Comparison of ENCODE assay signal across 9 mouse cellular contexts in genomic region chr8:119666219-119666951, GRCm38 (mm10). TPM values are rescaled to one million over a fixed set of nuclear protein-coding genes. Genes with fewer than 3 reads are reported as not detected.
DNase-seq lines count a peak whose midpoint lies in the region; ATAC-seq and TF ChIP-seq lines count a peak whose summit lies in the region.
"Had no signal": no experiment of that assay in that cellular context is flagged by ENCODE, and none has a peak within 500 bp of the region (broad histone marks: within the 10 kb centered on the region; RNA-seq: fewer than 3 reads in every experiment).

Gene Wfdc1 (plus strand): TSS chr8:119666365.

- no peaks in the 10 kb centered on the region for H3K27me3 ChIP-seq in heart, postnatal 0 days (ENCODE audit: control insufficient read depth, insufficient read depth, low read length)

- peak within 1 kb of the TSS; percentile 82 for H3K27ac ChIP-seq in heart, postnatal 0 days (ENCODE audit: low read depth)
- H3K27ac ChIP-seq: liver, embryonic 15.5 days had no signal

- peak within 1 kb of the TSS; percentile 47 for H3K9ac ChIP-seq in heart, postnatal 0 days (replicated peaks; ENCODE audit: low read depth, low read length)
- H3K9ac ChIP-seq: liver, embryonic 15.5 days had no signal

- H3K4me3 ChIP-seq in heart, postnatal 0 days (ENCODE audit: low read depth, low read length): peak within 1 kb of the TSS; percentile 33
- H3K4me3 ChIP-seq: liver, embryonic 15.5 days had no signal

- H3K4me1 ChIP-seq in heart, postnatal 0 days (ENCODE audit: control insufficient read depth, insufficient read depth): peaks cover 29% of the 10 kb centered on the region

- TF ChIP-seq EP300 in heart, postnatal 0 days (IDR thresholded peaks at IDR 0.05; ENCODE audit: low read depth): no peak

- peak within 1 kb of the TSS; percentile 57 for H3K4me2 ChIP-seq in heart, postnatal 0 days (ENCODE audit: low read depth, low read length)
- H3K4me2 ChIP-seq: liver, embryonic 15.5 days had no signal

- no peaks in the 10 kb centered on the region for H3K36me3 ChIP-seq in heart, postnatal 0 days (replicated peaks; ENCODE audit: control insufficient read depth, insufficient read depth, low read length)
- H3K36me3 ChIP-seq: liver, embryonic 15.5 days had no signal

- H3K9me3 ChIP-seq in heart, postnatal 0 days (replicated peaks; ENCODE audit: control insufficient read depth, low read length): no peaks in the 10 kb centered on the region
- H3K9me3 ChIP-seq: liver, embryonic 15.5 days had no signal

- no peak for TF ChIP-seq CTCF in heart, postnatal 0 days (IDR thresholded peaks at IDR 0.05; ENCODE audit: low read depth)

- 16% methylated on average over 14 of the region's 14 CpGs for WGBS in heart, postnatal 0 days

- ATAC-seq in heart, postnatal 0 days (ENCODE audit: insufficient read depth, low read depth): peak; percentile 31
- ATAC-seq in CD4-positive, CD25-positive, alpha-beta regulatory T cell, adult 4 months: no peak

- DNase-seq in frontal cortex, adult 2 months (ENCODE audit: extremely low spot score in 1 of 2, low spot score in 1 of 2): no peak
- DNase-seq in frontal cortex, postnatal 36 days (ENCODE audit: low spot score in 2 of 2): no peak
- no peak for DNase-seq in adrenal gland, postnatal 4 days (ENCODE audit: low spot score in 2 of 2)
- peak; percentile 45 for DNase-seq in heart, postnatal 0 days (ENCODE audit: low spot score)
- DNase-seq in lung, postnatal 36 days: peak; percentile 53
- no peak for DNase-seq in layer of hippocampus, adult 11-12 months (ENCODE audit: low spot score)
- DNase-seq in cerebellum, adult 8-10 months: no peak

RNA-seq across cellular contexts. Expression of gene Wfdc1, which starts in this region (rescaled TPM):
- 18.2 and 24.3 TPM in 2 replicates for polyA plus RNA-seq in frontal cortex, adult 2 months (2012; rRNA removed)
- total RNA-seq in adrenal gland, postnatal 4 days (2021): 10 to 100 TPM; 19.7 to 26.9 TPM
- 44.1 and 55.0 TPM in 2 replicates for total RNA-seq in heart, postnatal 0 days (2014; rRNA removed; ENCODE audit: low replicate concordance)
- 21.0 and 22.4 TPM in 2 replicates for polyA plus RNA-seq in heart, postnatal 0 days (2015; fragmentation: Nextera tagmentation; extraction: Ambion mirVana)
- polyA plus RNA-seq in CD4-positive, CD25-positive, alpha-beta regulatory T cell, adult 4 months (2017; shearing (Covaris generic)): not detected

Comparison
In these comparisons a context has a peak if more than half of its experiments do, and no peak if none do; other contexts are left out.
1. RNA of gene Wfdc1 (polyA plus RNA-seq): 21.0 to 22.4 TPM in heart, postnatal 0 days and 18.2 to 24.3 TPM in frontal cortex, adult 2 months; not detected in CD4-positive, CD25-positive, alpha-beta regulatory T cell, adult 4 months; every median in the first group is over 10 times any median in the second.
2. DNase-seq: peak in heart, postnatal 0 days (single experiment) and lung, postnatal 36 days (single experiment); none in frontal cortex, adult 2 months (0 of 2), frontal cortex, postnatal 36 days (0 of 2), adrenal gland, postnatal 4 days (0 of 2), layer of hippocampus, adult 11-12 months (single experiment) and cerebellum, adult 8-10 months (single experiment).